Mouse (Mus musculus): ENCODE data around the gene Uvrag. TPM values are rescaled to one million over a fixed set of nuclear protein-coding genes. Genes with fewer than 3 reads are reported as not detected.
A peak's percentile ranks its signal among the peaks of the same experiment; 100 is the strongest.

Uvrag gene
- polyA plus RNA-seq, 1 experiment from 2014 or later, result 18.2 TPM

DNA sequence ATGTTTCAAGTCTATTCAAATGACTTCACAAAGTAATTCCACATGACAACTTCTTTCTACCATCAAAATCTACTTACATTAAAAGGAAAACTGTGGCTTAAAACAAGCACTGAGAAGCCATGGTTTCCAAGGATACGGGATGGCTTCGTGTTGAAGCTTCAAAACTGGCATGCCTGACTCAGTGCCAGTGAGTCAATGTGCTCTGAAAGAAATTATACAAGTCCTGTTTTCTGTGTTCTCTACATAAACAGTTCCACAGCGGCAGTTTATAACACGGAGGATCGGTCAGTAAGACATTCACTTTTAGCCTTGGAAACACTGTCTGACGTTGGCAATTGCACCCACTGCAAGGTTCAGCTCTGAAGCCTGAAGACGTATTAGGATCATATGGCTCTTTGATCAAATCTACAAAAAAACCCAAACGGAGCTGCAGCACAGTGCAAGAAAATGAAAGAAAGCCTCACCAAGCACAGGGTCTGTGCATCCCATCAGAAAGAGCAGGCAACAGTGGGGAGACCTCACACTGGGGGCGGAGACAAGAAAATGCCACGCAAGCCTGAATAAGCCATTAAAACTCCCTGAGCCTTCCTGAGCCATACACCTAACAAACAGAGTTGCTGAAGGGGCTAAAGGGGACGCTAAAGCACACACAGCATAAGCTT is 94.3 kb downstream of the Uvrag start:
- peak overlapping the region; percentile 30 for H3K4me2 ChIP-seq (ENCODE audit: low read depth, low read length)
- no peaks in the 10 kb centered on the region for H3K27me3 ChIP-seq (replicated peaks; ENCODE audit: control insufficient read depth, insufficient read depth, low read length)
- H3K9me3 ChIP-seq (ENCODE audit: control insufficient read depth, low read length), result no peaks in the 10 kb centered on the region
- DNase-seq (ENCODE audit: low spot score), result peak; percentile 81
- H3K4me1 ChIP-seq (ENCODE audit: control insufficient read depth, insufficient read depth, low read length), result peaks cover 22% of the 10 kb centered on the region
- H3K4me3 ChIP-seq (ENCODE audit: low read depth, low read length), result peak overlapping the region; percentile 9; the same call in 1 of the 2 replicates
- no peak overlapping the region for H3K9ac ChIP-seq (ENCODE audit: low read depth, low read length)
- H3K36me3 ChIP-seq (ENCODE audit: control insufficient read depth, insufficient read depth, low read length), result no peaks in the 10 kb centered on the region
- WGBS, result 41% methylated on average over 11 of the region's 11 CpGs
- H3K27ac ChIP-seq (replicated peaks; ENCODE audit: low read depth, low read length), result peak overlapping the region; percentile 59
- peak; percentile 34; the same call in 1 of the 2 replicates for ATAC-seq (ENCODE audit: low read depth)

GRCm38 (mm10) chr7:99045525-99045924 is 95.4 kb downstream of the Uvrag start:
- 73% methylated on average over 6 of the region's 6 CpGs for WGBS
- ATAC-seq (ENCODE audit: low read depth), result no peak
- no peaks in the 10 kb centered on the region for H3K36me3 ChIP-seq (ENCODE audit: control insufficient read depth, insufficient read depth, low read length)

DNA sequence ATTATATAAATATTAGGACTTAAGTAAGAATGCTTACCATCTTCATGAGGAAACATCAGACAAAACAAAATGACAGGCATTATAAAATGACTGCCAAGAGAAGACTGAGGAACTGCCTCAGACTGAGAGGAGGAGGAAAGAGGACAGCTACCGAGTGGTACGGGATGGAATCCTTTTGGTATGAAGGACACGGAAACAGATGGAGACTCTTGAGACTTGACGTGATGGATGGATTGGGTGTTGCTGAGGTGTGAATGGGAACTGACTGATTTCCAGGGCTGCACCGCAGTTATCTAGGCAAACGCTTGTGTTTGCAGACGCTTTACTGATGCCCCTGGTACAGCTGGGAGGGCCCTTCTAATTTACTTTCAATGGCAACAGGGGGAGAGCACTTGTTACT is 97.0 kb downstream of the Uvrag start:
- H3K9me3 ChIP-seq (ENCODE audit: control insufficient read depth, low read length), result no peaks in the 10 kb centered on the region
- no peak overlapping the region for H3K4me3 ChIP-seq (ENCODE audit: low read depth, low read length)
- H3K27ac ChIP-seq (replicated peaks; ENCODE audit: low read depth, low read length), result no peak overlapping the region
- WGBS, result 83% methylated on average over 7 of the region's 7 CpGs
- no peaks in the 10 kb centered on the region for H3K36me3 ChIP-seq (ENCODE audit: control insufficient read depth, insufficient read depth, low read length)
- no peak overlapping the region for H3K9ac ChIP-seq (ENCODE audit: low read depth, low read length)
- ATAC-seq (ENCODE audit: low read depth) (no peak), DNase-seq (ENCODE audit: low spot score) (no peak)
- H3K27me3 ChIP-seq (replicated peaks; ENCODE audit: control insufficient read depth, insufficient read depth, low read length), result no peaks in the 10 kb centered on the region
- H3K4me2 ChIP-seq (ENCODE audit: low read depth, low read length), result no peak overlapping the region
- H3K4me1 ChIP-seq (ENCODE audit: control insufficient read depth, insufficient read depth, low read length), result peaks cover 14% of the 10 kb centered on the region

More at GRCm38 (mm10) chr7:99045525-99045924, 95.4 kb downstream of the Uvrag start:
- Histone ChIP-seq H3K4me1 (ENCODE audit: control insufficient read depth, insufficient read depth, low read length) (peaks cover 14% of the 10 kb centered on the region), H3K27ac (replicated peaks; ENCODE audit: low read depth, low read length) (no peak overlapping the region), H3K9me3 (ENCODE audit: control insufficient read depth, low read length) (no peaks in the 10 kb centered on the region), H3K27me3 (replicated peaks; ENCODE audit: control insufficient read depth, insufficient read depth, low read length) (no peaks in the 10 kb centered on the region), H3K4me2 (ENCODE audit: low read depth, low read length) (no peak overlapping the region), H3K4me3 (ENCODE audit: low read depth, low read length) (no peak overlapping the region), H3K9ac (ENCODE audit: low read depth, low read length) (no peak overlapping the region)
- no peak for DNase-seq (ENCODE audit: low spot score)

- 85% methylated on average over 3 of the region's 3 CpGs for WGBS
- H3K27me3 ChIP-seq (replicated peaks; ENCODE audit: control insufficient read depth, insufficient read depth, low read length), result no peaks in the 10 kb centered on the region
- no peaks in the 10 kb centered on the region for H3K36me3 ChIP-seq (ENCODE audit: control insufficient read depth, insufficient read depth, low read length)
- H3K4me3 ChIP-seq (ENCODE audit: low read depth, low read length), result no peak overlapping the region
- H3K4me1 ChIP-seq (ENCODE audit: control insufficient read depth, insufficient read depth, low read length), result peaks cover 14% of the 10 kb centered on the region
- DNase-seq (ENCODE audit: low spot score) (no peak), ATAC-seq (ENCODE audit: low read depth) (no peak)
- H3K9me3 ChIP-seq (ENCODE audit: control insufficient read depth, low read length), result no peaks in the 10 kb centered on the region
- H3K4me2 ChIP-seq (ENCODE audit: low read depth, low read length), result no peak overlapping the region
- no peak overlapping the region for H3K27ac ChIP-seq (replicated peaks; ENCODE audit: low read depth, low read length)
- H3K9ac ChIP-seq (ENCODE audit: low read depth, low read length), result no peak overlapping the region
Observed at GRCm38 (mm10) chr7:99043322-99043721, 97.6 kb downstream of the Uvrag start.

GRCm38 (mm10) chr7:99041818-99042217 is 99.1 kb downstream of the Uvrag start:
- H3K27ac ChIP-seq (replicated peaks; ENCODE audit: low read depth, low read length), result no peak overlapping the region
- ATAC-seq (ENCODE audit: low read depth) (no peak), DNase-seq (ENCODE audit: low spot score) (no peak)
- no peaks in the 10 kb centered on the region for H3K36me3 ChIP-seq (ENCODE audit: control insufficient read depth, insufficient read depth, low read length)
- H3K9me3 ChIP-seq (ENCODE audit: control insufficient read depth, low read length), result no peaks in the 10 kb centered on the region
- no peak overlapping the region for H3K4me2 ChIP-seq (ENCODE audit: low read depth, low read length)
- H3K4me3 ChIP-seq (ENCODE audit: low read depth, low read length), result no peak overlapping the region
- H3K9ac ChIP-seq (ENCODE audit: low read depth, low read length), result no peak overlapping the region
- 76% methylated on average over 9 of the region's 9 CpGs for WGBS
- peaks cover 13% of the 10 kb centered on the region for H3K4me1 ChIP-seq (ENCODE audit: control insufficient read depth, insufficient read depth, low read length)
- no peaks in the 10 kb centered on the region for H3K27me3 ChIP-seq (replicated peaks; ENCODE audit: control insufficient read depth, insufficient read depth, low read length)

DNA sequence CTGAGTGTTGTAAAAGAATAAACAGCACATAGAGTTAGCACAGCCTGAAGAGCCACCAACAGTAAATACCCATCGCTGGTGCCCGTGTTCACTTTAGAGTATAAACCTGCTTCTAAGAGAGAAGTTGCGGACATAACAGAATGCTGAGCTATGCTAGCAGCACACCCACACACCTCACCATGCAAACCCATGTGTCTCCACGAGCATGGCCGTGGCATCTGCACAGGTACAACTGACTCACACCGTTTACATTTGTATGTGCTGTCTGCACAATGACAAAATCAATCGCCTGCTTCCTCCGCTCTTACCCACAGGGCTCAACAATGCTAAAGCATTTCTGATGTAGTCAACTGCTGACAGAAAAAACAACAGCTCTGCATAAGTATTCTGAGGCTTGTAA is 101.0 kb downstream of the Uvrag start:
- no peaks in the 10 kb centered on the region for H3K27me3 ChIP-seq (replicated peaks; ENCODE audit: control insufficient read depth, insufficient read depth, low read length)
- 88% methylated on average over 8 of the region's 8 CpGs for WGBS
- H3K27ac ChIP-seq (replicated peaks; ENCODE audit: low read depth, low read length), result no peak overlapping the region; the same call in 1 of the 2 replicates
- H3K4me3 ChIP-seq (ENCODE audit: low read depth, low read length), result no peak overlapping the region
- no peaks in the 10 kb centered on the region for H3K9me3 ChIP-seq (ENCODE audit: control insufficient read depth, low read length)
- ATAC-seq (ENCODE audit: low read depth) (no peak), DNase-seq (ENCODE audit: low spot score) (no peak)
- H3K4me2 ChIP-seq (ENCODE audit: low read depth, low read length), result no peak overlapping the region
- no peaks in the 10 kb centered on the region for H3K36me3 ChIP-seq (ENCODE audit: control insufficient read depth, insufficient read depth, low read length)
- no peak overlapping the region for H3K9ac ChIP-seq (ENCODE audit: low read depth, low read length)
- H3K4me1 ChIP-seq (ENCODE audit: control insufficient read depth, insufficient read depth, low read length), result peaks cover 10% of the 10 kb centered on the region

- Histone ChIP-seq H3K27me3 (replicated peaks; ENCODE audit: control insufficient read depth, insufficient read depth, low read length) (no peaks in the 10 kb centered on the region), H3K9ac (ENCODE audit: low read depth, low read length) (no peak overlapping the region), H3K4me2 (ENCODE audit: low read depth, low read length) (no peak overlapping the region), H3K4me1 (ENCODE audit: control insufficient read depth, insufficient read depth, low read length) (peaks cover 13% of the 10 kb centered on the region), H3K9me3 (ENCODE audit: control insufficient read depth, low read length) (no peaks in the 10 kb centered on the region), H3K27ac (replicated peaks; ENCODE audit: low read depth, low read length) (peak overlapping the region; percentile 40; the same call in 1 of the 2 replicates), H3K36me3 (ENCODE audit: control insufficient read depth, insufficient read depth, low read length) (0 out of 2 replicates have a peak, but pooled peaks cover 6% of the 10 kb centered on the region), H3K4me3 (ENCODE audit: low read depth, low read length) (no peak overlapping the region)
- ATAC-seq (ENCODE audit: low read depth), result no peak
- peak; percentile 56 for DNase-seq (ENCODE audit: low spot score)
- 68% methylated on average over 8 of the region's 8 CpGs for WGBS
Observed at GRCm38 (mm10) chr7:99036284-99036683, 104.7 kb downstream of the Uvrag start.

DNA sequence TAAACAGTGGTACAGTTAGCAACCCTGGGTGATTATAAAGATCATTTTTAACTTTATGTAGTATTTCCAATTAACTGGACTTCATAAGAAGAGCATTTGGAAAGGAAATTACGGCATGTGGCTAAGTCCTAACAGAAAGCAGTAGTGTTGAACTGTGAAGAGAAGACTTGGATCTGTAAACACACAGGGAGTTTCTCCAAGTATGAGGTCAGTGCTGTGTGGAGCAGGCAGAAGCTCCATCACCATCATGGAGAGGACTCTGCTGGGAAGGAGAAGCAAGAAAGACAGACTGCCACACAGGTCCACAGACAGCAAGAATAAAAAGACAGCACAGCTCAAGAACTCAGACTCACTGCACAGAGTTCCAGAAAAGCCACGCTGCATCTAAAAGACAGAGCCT is 106.0 kb downstream of the Uvrag start:
- ATAC-seq (ENCODE audit: low read depth) (no peak), DNase-seq (ENCODE audit: low spot score) (no peak)
- H3K36me3 ChIP-seq (ENCODE audit: control insufficient read depth, insufficient read depth, low read length), result 0 out of 2 replicates have a peak, but pooled peaks cover 6% of the 10 kb centered on the region
- H3K9me3 ChIP-seq (ENCODE audit: control insufficient read depth, low read length), result no peaks in the 10 kb centered on the region
- no peaks in the 10 kb centered on the region for H3K27me3 ChIP-seq (replicated peaks; ENCODE audit: control insufficient read depth, insufficient read depth, low read length)
- no peak overlapping the region for H3K27ac ChIP-seq (replicated peaks; ENCODE audit: low read depth, low read length)
- H3K4me3 ChIP-seq (ENCODE audit: low read depth, low read length), result no peak overlapping the region
- H3K9ac ChIP-seq (ENCODE audit: low read depth, low read length), result no peak overlapping the region
- H3K4me2 ChIP-seq (ENCODE audit: low read depth, low read length), result no peak overlapping the region
- WGBS, result 94% methylated on average over 2 of the region's 2 CpGs
- peaks cover 13% of the 10 kb centered on the region for H3K4me1 ChIP-seq (ENCODE audit: control insufficient read depth, insufficient read depth, low read length)

DNA sequence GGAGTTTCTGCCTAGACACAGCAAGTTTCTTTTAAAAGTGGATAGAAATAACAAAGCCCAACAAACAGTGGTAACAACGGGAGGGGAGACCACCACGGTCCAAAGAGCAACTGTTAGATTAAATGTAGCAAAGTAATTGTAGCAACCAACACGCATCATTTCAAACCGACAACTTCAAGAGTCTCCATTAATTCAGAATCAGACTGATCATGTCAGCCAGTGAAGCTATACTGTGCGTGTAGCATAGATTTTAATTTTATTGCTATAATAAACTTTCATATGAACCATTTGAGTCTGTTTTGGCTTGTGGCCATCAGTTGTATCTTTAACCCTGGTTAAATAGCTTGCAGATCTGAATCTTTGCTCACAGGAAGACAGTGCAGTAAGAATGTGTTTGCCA is 107.1 kb downstream of the Uvrag start:
- WGBS, result 74% methylated on average over 5 of the region's 5 CpGs
- ATAC-seq (ENCODE audit: low read depth), result no peak
- DNase-seq (ENCODE audit: low spot score), result no peak
- Histone ChIP-seq H3K4me3 (ENCODE audit: low read depth, low read length) (no peak overlapping the region), H3K4me2 (ENCODE audit: low read depth, low read length) (no peak overlapping the region), H3K36me3 (ENCODE audit: control insufficient read depth, insufficient read depth, low read length) (0 out of 2 replicates have a peak, but pooled peaks cover 6% of the 10 kb centered on the region), H3K27ac (replicated peaks; ENCODE audit: low read depth, low read length) (no peak overlapping the region; the same call in 1 of the 2 replicates), H3K4me1 (ENCODE audit: control insufficient read depth, insufficient read depth, low read length) (peaks cover 19% of the 10 kb centered on the region), H3K9me3 (ENCODE audit: control insufficient read depth, low read length) (no peaks in the 10 kb centered on the region), H3K27me3 (replicated peaks; ENCODE audit: control insufficient read depth, insufficient read depth, low read length) (no peaks in the 10 kb centered on the region), H3K9ac (ENCODE audit: low read depth, low read length) (no peak overlapping the region)
